Mouse (Mus musculus) frontal cortex, adult 2 months (tissue): ENCODE measurements around the gene H2afj. TPM values are rescaled to one million over a fixed set of nuclear protein-coding genes. Genes with fewer than 3 reads are reported as not detected.

Experiments
- DNase-seq, 2 experiments: peaks; one replicate each; pipeline ENCODE4 v3.0.0; 2022; ENCODE audit warnings: low spot score in 1 of 2; ENCODE audit errors: extremely low spot score in 1 of 2
- polyA plus RNA-seq: library from polyadenylated mRNA; depleted of rRNA; stranded (reverse); fragments of >200 nt; gene quantifications from 2 replicates; pipeline ENCODE4 v1.2.3, GENCODE M21; 2012; rRNA removed

The H2afj gene
- polyA plus RNA-seq, 1 experiment: 103 TPM

GRCm38 (mm10) chr6:136844903-136845302 lies 36.9 kb downstream of the H2afj start:
- no peak for DNase-seq

GRCm38 (mm10) chr6:136845706-136846480 lies 37.8 kb downstream of the H2afj start:
- peak in 1 of 2 experiments; percentile 20 for DNase-seq

DNA sequence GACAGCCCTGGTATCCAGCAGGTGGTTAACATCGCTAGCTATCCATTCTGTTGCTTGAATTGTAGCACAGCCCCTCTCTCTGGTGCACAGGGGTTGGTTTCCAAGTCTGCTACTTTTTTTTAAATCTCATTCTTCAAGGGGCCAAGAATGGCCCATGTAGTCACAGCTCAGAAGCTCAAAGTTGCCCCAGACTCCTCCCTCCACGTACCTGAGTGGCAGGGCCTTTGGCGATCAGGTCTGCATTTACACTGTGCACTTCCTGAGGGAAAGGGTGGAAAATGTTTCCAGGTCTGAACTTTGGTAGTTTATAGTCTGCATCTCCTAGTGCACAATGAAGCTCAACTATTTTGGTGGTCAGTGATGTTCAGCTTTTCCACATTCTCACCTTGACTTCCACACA lies 39.2 kb downstream of the H2afj start:
- DNase-seq: no peak

DNA sequence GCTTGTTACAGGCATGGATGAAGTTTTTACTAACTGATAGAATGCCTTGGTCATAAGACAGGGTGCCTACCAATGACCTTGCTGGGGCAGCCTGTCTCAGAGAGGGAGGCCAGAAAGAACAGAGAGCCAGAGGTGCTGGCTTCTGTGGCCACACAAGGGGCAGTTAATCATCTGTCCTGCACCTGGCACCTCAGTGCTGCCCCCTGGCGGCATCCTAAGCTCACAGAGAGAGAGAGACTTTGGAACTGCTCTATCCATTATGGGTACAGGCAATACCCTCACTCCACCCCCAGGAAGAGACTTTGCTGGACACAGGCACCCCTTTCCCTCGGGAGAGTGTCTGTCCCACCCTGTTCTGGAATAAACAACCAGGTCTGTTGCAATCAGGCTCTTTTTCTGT lies 39.7 kb downstream of the H2afj start:
- peak in 1 of 2 experiments; percentile 56 for DNase-seq

- DNase-seq: no peak
These were observed 40.4 kb downstream of the H2afj start for GRCm38 (mm10) chr6:136848399-136848798.

DNA sequence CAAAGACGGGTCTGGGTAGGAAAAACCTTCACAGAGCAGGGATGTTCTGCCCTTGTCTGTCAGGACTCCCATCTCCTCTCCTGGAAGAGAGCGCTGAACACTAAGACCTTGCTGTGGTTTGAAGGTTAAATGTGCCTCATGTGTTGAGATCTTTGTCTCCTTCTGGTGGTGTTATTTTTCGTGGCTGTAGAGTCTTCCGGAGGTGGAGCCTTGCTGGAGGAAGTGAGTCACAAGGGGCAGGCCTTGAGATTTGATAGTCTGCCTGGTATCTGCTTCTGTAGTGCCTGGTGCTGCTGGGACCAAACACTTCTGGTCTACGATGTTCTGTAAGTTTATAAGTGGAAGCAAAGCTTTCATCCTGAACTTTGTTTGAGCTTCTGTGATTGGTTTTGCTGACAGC lies 40.9 kb downstream of the H2afj start:
- DNase-seq: no peak

DNA sequence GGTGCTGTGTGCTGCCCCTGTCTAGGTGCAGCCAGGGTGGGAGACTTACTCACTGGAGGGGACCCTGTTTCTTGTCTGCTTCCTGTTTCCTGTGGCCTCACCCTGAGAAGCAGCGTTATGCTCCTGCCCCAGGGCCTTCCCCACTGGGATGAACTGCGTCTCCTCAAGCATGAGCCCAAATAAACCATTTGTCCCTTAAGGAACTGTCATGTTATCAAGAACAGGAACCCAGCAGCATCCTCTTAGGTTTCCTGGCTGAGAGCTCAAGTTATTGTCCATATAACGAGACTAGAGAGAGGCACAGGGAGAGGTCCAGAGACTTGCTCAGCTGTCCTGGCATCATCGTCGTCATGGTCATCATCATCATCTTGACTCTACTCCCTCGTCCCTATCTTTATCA lies 42.2 kb downstream of the H2afj start:
- no peak for DNase-seq

DNA sequence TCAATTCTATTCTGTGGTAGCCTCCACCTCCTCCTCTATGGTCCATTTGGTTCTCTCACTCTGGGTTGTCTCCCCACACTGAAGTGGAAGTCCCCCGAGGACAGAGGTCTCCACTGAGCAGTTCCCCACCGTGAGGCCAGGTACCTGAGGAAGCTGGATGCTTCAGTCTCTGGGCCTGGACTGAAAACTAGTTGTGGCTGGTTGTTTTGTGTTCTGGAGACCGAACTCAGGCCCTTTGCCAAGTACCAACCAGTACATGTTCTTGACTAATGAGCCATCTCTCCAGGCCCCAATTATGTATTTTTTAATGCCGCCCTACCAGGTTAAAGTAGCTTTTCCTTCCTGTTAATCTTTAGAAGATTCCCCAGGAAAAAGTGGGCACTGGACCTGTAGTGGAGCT lies 44.3 kb downstream of the H2afj start:
- DNase-seq: no peak

GRCm38 (mm10) chr6:136852762-136853161 lies 44.7 kb downstream of the H2afj start:
- no peak for DNase-seq

- no peak for DNase-seq
These were observed 46.3 kb downstream of the H2afj start for GRCm38 (mm10) chr6:136854361-136854781.

DNA sequence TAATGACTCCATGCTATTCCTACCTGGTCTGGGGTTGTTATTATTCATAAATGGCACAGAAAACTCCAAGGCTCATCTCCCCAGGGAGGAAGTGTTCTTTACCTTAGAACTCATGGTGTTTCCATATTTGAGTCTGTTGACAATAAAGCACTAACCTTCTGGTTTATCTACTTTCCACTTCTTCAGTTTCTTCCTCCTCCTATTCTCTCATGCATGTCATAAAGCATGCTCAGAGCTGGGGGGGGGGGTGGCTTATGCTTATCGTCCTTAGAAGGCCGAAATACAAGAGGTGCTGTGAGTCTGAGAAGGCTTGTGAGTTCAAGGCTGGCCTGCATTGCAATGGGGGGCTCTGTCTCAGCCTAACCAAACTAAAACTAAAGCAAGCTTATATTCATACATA lies 47.1 kb downstream of the H2afj start:
- no peak for DNase-seq

DNA sequence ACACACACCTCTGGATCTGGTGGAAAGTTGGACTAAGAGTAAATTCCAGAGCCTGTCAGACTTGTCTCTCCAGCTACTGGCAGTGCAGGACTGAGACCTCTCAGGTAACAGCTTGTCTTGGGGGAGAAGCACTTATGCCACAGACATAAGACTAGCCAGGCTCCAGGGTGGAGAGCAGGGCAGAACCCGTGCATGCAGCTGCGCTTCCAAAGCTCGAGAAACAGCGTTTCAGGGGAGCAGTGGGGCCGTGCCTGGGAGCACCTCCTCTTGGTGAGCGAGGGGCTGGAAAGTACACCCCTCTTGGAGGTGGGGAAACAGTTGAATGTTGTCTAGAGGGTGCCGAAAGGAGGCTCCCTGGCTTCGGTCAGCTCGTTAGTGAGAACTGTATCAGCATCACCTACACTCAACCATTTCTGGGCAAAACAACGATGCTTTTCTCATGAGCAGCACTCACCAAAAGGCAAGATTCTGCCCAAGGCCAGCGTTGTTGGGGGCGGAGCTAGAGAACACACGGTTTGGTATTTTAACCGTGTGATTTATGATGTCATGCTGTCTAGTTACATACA lies 48.1 kb downstream of the H2afj start:
- DNase-seq: no peak

DNA sequence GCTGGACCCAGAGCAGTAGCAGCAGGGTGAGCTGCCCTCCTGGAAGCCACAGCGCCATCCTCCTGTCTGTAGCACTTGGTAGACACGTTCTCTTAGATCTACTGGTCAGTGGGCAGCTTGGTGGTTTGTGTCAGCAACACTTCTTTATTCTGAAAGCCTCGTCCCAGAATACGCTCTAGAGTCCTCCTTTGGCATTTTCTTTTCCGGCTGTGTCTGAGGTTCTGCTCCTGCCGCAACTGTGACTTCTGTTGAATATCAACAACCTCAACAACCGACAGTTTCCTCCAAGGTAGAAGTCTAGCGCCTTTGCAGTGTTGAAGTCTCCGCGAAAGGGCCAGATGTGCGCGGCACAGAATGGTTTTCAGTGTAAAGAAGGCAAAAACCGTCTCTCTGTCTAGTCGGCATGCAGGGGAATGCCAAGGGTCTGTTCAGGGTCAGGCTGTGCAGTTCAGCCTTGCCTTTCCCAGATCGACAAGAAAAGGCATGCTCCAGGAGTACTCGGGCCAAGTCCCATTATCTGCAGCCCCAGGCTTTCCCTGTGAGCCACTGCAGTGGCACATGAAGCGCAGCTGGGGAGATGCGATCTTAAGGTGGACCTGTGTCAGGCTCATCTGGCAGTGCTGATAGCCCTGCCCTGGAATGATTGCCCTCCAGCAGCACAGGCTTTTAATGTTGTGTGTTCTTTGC lies 49.3 kb downstream of the H2afj start, which contains the start of gene Art4:
TSS of gene Art4 (minus strand) at position 548 of the 687 bp plus-strand sequence.
- no peak for DNase-seq

DNA sequence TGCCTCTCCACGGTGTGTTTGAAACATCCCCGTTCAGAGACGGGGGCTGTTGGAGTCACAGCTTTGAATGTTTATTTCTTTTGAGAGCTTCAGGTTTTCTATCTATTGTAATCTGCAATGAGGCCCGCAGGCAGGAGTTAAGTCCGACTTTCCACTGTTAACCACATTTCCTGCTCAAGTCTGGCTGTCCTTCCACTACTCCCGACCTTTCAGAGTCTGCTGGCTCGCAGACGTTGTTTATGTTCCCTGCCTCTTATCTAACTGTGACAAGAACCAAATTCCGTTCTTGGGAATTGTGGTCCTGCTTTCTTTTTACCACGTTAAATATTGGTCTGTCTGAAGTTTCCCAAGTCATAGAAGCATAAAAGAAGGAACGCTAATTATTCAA lies 49.8 kb downstream of the H2afj start:
- no peak for DNase-seq

DNA sequence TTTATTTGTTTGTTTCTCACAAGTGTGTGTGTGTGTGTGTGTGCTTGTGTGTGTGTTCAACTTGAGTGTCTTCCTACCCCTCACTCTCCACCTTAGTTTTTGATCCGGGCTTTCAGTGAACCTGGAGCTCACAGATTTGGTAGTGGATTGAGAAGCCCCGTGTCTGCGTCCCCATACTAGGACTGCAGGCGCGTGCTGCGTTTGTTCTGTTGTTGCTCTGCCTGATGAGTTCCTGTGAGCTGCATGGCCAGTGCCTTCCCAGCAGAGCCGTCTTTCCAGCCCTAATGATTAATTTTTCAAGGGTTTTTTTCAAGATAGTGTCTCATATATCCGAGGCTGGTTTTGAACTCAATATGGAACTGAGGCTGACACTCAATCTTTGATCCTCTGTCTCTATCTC lies 50.4 kb downstream of the H2afj start:
- DNase-seq: no peak

Other genes starting within 250 kb of the H2afj start
- gene Plbd1, start 146.3 kb upstream of the H2afj start, polyA plus RNA-seq: 0.34 TPM in 2 replicates
- gene Gucy2c, start 26.5 kb upstream of the H2afj start, polyA plus RNA-seq: 0.10 and 0.13 TPM in 2 replicates
- gene Hist4h4, start 3.8 kb upstream of the H2afj start, polyA plus RNA-seq: 0.56 and 0.80 TPM in 2 replicates
- 0.59 and 1.3 TPM in 2 replicates for gene BC049715, start 19.4 kb downstream of the H2afj start, polyA plus RNA-seq
- gene Wbp11, start 20.0 kb downstream of the H2afj start, polyA plus RNA-seq: 60.8 and 72.5 TPM in 2 replicates
- gene Smco3, start 27.2 kb downstream of the H2afj start, polyA plus RNA-seq: 3.8 and 4.2 TPM in 2 replicates
- 0.50 and 0.62 TPM in 2 replicates for gene Art4, start 49.5 kb downstream of the H2afj start, polyA plus RNA-seq
- gene Mgp, start 67.6 kb downstream of the H2afj start, polyA plus RNA-seq: 156 and 163 TPM in 2 replicates
- gene Erp27, start 113.9 kb downstream of the H2afj start, polyA plus RNA-seq: 0.18 TPM in 1 of 2 replicates, not detected in the other
- gene Pde6h, start 115.6 kb downstream of the H2afj start, polyA plus RNA-seq: 0.50 and 1.1 TPM in 2 replicates
- gene Arhgdib, start 133.7 kb downstream of the H2afj start, polyA plus RNA-seq: 25.5 and 28.9 TPM in 2 replicates